Mouse (Mus musculus) heart, adult 2 months (tissue): ENCODE results near the gene Evpl.

Source experiments
- CTCF ChIP-seq: fragments of 200-600 bp; IDR thresholded peaks from 2 replicates; pipeline ENCODE4 v1.8.1; 2022; ENCODE audit warnings: antibody characterized with exemption, mild to moderate bottlenecking, moderate library complexity
- POLR2A ChIP-seq: fragments of 200-500 bp; IDR thresholded peaks from 2 replicates; pipeline ENCODE4 v1.6.1; 2011; ENCODE audit warnings: mild to moderate bottlenecking, low read depth, low read length, control low read depth; ENCODE audit not compliant: insufficient read depth

DNA sequence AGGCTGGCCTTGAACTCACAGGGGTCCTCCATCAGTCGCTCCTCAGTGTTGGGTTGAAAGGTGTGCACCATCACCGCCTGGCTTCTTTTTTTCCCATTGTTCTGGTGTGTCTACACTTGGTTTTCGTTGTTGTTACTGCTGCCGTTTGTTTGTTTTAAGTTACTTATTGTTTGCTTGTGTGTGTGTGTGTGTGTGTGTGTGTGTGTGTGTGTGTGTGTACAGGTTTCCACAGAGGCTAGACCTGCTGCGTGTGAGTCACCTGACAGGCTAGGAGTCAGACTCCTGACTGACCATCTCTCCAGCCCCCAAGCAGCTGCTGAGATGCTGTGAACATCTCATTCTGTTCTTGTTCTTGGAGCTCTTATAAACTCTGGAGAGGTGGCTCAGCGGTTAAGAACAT lies 25.0 kb downstream of the Evpl start:
- TF ChIP-seq CTCF (no peak), POLR2A (no peak)
